Mouse (Mus musculus): ENCODE data around the gene H2al1e.
"Not testable (repeated sequence)": the region's sequence is repeated elsewhere in the genome, so short reads cannot be mapped to it uniquely, and the experiment has no call there.

DNA sequence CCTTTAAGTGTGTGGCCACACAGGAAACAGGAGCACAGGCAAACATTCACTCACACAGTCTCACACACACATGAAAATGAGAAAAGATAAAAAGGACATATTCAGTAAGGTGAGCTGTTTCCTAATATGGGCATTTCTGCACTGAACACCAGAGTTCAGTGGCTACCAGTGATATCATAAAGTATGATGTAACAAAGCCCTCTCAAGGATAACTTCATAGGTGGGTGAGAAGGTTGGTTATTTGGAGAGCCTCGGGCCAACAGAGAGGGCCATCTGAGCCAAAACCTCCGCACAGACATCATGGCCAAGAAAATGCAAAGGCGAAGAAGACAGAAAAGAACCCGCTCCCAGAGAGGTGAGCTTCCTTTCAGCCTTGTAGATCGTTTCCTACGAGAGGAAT lies 9.5 kb downstream of the H2al1e start, which contains the start of gene H2al1h:
- TF ChIP-seq CTCF (IDR thresholded peaks at IDR 0.05; ENCODE audit: borderline replicate concordance, extremely low read depth, insufficient read depth, insufficient read length); POLR2A (IDR thresholded peaks at IDR 0.05; ENCODE audit: borderline replicate concordance, extremely low read depth, insufficient read depth, insufficient read length, poor library complexity, severe bottlenecking): not testable (repeated sequence)

All from brain, embryonic 14.5 days (tissue).